Mouse (Mus musculus): Measurements from ENCODE around the gene Plekhm1.

GRCm38 (mm10) chr11:103356032-103356571 is 56.4 kb downstream of the Plekhm1 start:
- TF ChIP-seq CTCF (IDR thresholded peaks at IDR 0.05; ENCODE audit: control insufficient read depth, insufficient read depth, insufficient replicate concordance, low read depth, low read length) (no peak), POLR2A (IDR thresholded peaks at IDR 0.05; ENCODE audit: control insufficient read depth, low read depth, low read length) (no peak)
